14 mouse cellular contexts compared by ENCODE assay signal in the genomic region with DNA sequence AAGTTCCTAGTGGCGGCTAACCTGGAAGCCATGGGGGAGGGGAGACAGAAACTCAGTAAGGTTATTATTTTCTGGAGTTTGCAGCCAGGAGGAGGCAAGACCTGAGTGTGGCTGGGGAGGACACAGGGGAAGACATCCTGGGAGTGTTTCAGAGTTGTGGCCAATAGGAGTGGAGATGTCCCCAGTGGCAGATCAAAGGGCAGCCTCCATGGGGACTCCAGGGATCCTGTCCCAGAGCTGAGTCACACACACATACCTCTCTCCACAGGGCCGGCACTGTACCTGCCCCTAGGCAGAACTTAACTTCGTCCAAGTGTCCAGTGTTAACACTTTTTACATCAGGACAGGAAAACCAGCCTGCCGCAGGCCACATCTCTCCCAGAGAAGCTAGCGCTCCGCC. TPM values are rescaled to one million over a fixed set of nuclear protein-coding genes. Genes with fewer than 3 reads are reported as not detected.
DNase-seq lines count a peak whose midpoint lies in the region; ATAC-seq lines count a peak whose summit lies in the region.
"Had no signal": no experiment of that assay in that cellular context is flagged by ENCODE, and none has a peak within 500 bp of the region (broad histone marks: within the 10 kb centered on the region; RNA-seq: fewer than 3 reads in every experiment).

No protein-coding gene starts in this region.

- H3K27me3 ChIP-seq in heart, embryonic 12.5 days (replicated peaks): no peaks in the 10 kb centered on the region
- no peaks in the 10 kb centered on the region for H3K27me3 ChIP-seq in midbrain, embryonic 12.5 days
- H3K27me3 ChIP-seq in midbrain, embryonic 10.5 days (ENCODE audit: low read depth, poor library complexity, severe bottlenecking): no peaks in the 10 kb centered on the region
- no peaks in the 10 kb centered on the region for H3K27me3 ChIP-seq in liver, embryonic 13.5 days

- H3K4me3 ChIP-seq in heart, embryonic 12.5 days: no peak overlapping the region
- no peak overlapping the region for H3K4me3 ChIP-seq in midbrain, embryonic 12.5 days
- H3K4me3 ChIP-seq in midbrain, embryonic 10.5 days: no peak overlapping the region
- H3K4me3 ChIP-seq in liver, embryonic 13.5 days (replicated peaks): no peak overlapping the region
- H3K4me3 ChIP-seq: megakaryocyte, embryonic 14.5 days had no signal

- H3K4me1 ChIP-seq in heart, embryonic 12.5 days (replicated peaks): peaks cover 82% of the 10 kb centered on the region
- peaks cover 62% of the 10 kb centered on the region for H3K4me1 ChIP-seq in midbrain, embryonic 12.5 days
- peaks cover 75% of the 10 kb centered on the region for H3K4me1 ChIP-seq in midbrain, embryonic 10.5 days
- peaks cover 96% of the 10 kb centered on the region for H3K4me1 ChIP-seq in liver, embryonic 13.5 days (replicated peaks)

- ATAC-seq in heart, embryonic 12.5 days (ENCODE audit: insufficient number of reproducible peaks, low FRiP score): no peak
- no peak for ATAC-seq in midbrain, embryonic 12.5 days (ENCODE audit: low FRiP score, low read depth)
- no peak for ATAC-seq in liver, embryonic 13.5 days (ENCODE audit: low read depth)
- ATAC-seq in megakaryocyte progenitor cell, adult 5-6 weeks (replicated peaks; ENCODE audit: poor library complexity): no peak

- H3K9me3 ChIP-seq in heart, embryonic 12.5 days (replicated peaks): no peaks in the 10 kb centered on the region
- H3K9me3 ChIP-seq in midbrain, embryonic 12.5 days: no peaks in the 10 kb centered on the region
- no peaks in the 10 kb centered on the region for H3K9me3 ChIP-seq in midbrain, embryonic 10.5 days (replicated peaks)
- no peaks in the 10 kb centered on the region for H3K9me3 ChIP-seq in liver, embryonic 13.5 days (replicated peaks)
- H3K9me3 ChIP-seq: megakaryocyte, embryonic 14.5 days had no signal

- H3K27ac ChIP-seq in heart, embryonic 12.5 days (ENCODE audit: poor library complexity, severe bottlenecking): 0 out of 2 replicates have a peak overlapping the region, but pooled peaks have one; percentile 8
- H3K27ac ChIP-seq in midbrain, embryonic 12.5 days (replicated peaks): 0 out of 2 replicates have a peak overlapping the region, but pooled peaks have one; percentile 20
- no peak overlapping the region for H3K27ac ChIP-seq in midbrain, embryonic 10.5 days (replicated peaks)
- peak overlapping the region; percentile 72; the same call in 1 of the 2 replicates for H3K27ac ChIP-seq in liver, embryonic 13.5 days
- H3K27ac ChIP-seq: hindbrain, embryonic 14.5 days had no signal

- H3K9ac ChIP-seq in heart, embryonic 12.5 days: no peak overlapping the region
- no peak overlapping the region for H3K9ac ChIP-seq in midbrain, embryonic 12.5 days (replicated peaks)
- H3K9ac ChIP-seq in liver, embryonic 13.5 days: 0 out of 2 replicates have a peak overlapping the region, but pooled peaks have one; percentile 17
- H3K9ac ChIP-seq: hindbrain, embryonic 14.5 days had no signal

- H3K4me2 ChIP-seq in heart, embryonic 12.5 days: no peak overlapping the region
- no peak overlapping the region for H3K4me2 ChIP-seq in midbrain, embryonic 12.5 days (replicated peaks)
- no peak overlapping the region for H3K4me2 ChIP-seq in liver, embryonic 13.5 days
- H3K4me2 ChIP-seq: hindbrain, embryonic 14.5 days had no signal

- WGBS in heart, embryonic 12.5 days: 60% methylated on average over 6 of the region's 6 CpGs
- 81% methylated on average over 6 of the region's 6 CpGs for WGBS in midbrain, embryonic 12.5 days
- 85% methylated on average over 6 of the region's 6 CpGs for WGBS in midbrain, embryonic 10.5 days
- 78% methylated on average over 6 of the region's 6 CpGs for WGBS in liver, embryonic 13.5 days (ENCODE audit: insufficient replicate concordance)

- no peak for DNase-seq in heart, adult 8-10 months (ENCODE audit: low spot score)
- no peak for DNase-seq in midbrain, embryonic 10.5 days (ENCODE audit: low spot score)
- no peak for DNase-seq in liver, embryonic 13.5 days
- no peak for DNase-seq in cerebellum, adult 11 months
- DNase-seq: cerebellum, adult 18-20 months; left cerebral cortex, postnatal 4 days; right cerebral cortex, postnatal 4 days; thymus, adult 2 months had no signal

- no peaks in the 10 kb centered on the region for H3K36me3 ChIP-seq in heart, embryonic 12.5 days
- H3K36me3 ChIP-seq in midbrain, embryonic 12.5 days: 0 out of 2 replicates have a peak, but pooled peaks cover 4% of the 10 kb centered on the region
- H3K36me3 ChIP-seq in midbrain, embryonic 10.5 days: peaks cover 49% of the 10 kb centered on the region
- peaks cover 15% of the 10 kb centered on the region; the same call in 1 of the 2 replicates for H3K36me3 ChIP-seq in liver, embryonic 13.5 days

RNA-seq across cellular contexts. Expression of gene Cdc42ep4, which starts 16.5 kb away (rescaled TPM):
- 23.2 and 24.3 TPM in 2 replicates for polyA plus RNA-seq in heart, embryonic 12.5 days (2016; fragmentation: Nextera tagmentation; extraction: Ambion mirVana)
- total RNA-seq in heart, adult 8-10 months (2022): 10 to 100 TPM in 3 of 4 experiments, 1 to 10 TPM in 1; 9.7 to 16.5 (median 14.7) TPM
- 102 and 104 TPM in 2 replicates for polyA plus RNA-seq in midbrain, embryonic 12.5 days (2016; fragmentation: Nextera tagmentation; extraction: Ambion mirVana)
- polyA plus RNA-seq in midbrain, embryonic 10.5 days (2016; fragmentation: Nextera tagmentation; extraction: Ambion mirVana): 91.4 and 105 TPM in 2 replicates
- polyA plus RNA-seq in liver, embryonic 13.5 days (2015; fragmentation: Nextera tagmentation; extraction: Ambion mirVana): 17.3 and 18.4 TPM in 2 replicates
- total RNA-seq in megakaryocyte progenitor cell, adult 5-6 weeks (2015): 10.0 and 10.3 TPM in 2 replicates
- 14.5 and 14.7 TPM in 2 replicates for total RNA-seq in megakaryocyte progenitor cell, adult 5-6 weeks (2017)

RNA-seq across cellular contexts. Expression of gene Cpsf4l, which starts 25.3 kb away (rescaled TPM):
- polyA plus RNA-seq in heart, embryonic 12.5 days (2016; fragmentation: Nextera tagmentation; extraction: Ambion mirVana): not detected in 2 replicates
- not detected for total RNA-seq in heart, adult 8-10 months (2022)
- polyA plus RNA-seq in midbrain, embryonic 12.5 days (2016; fragmentation: Nextera tagmentation; extraction: Ambion mirVana): 0.48 and 0.50 TPM in 2 replicates
- polyA plus RNA-seq in midbrain, embryonic 10.5 days (2016; fragmentation: Nextera tagmentation; extraction: Ambion mirVana): 0.37 and 0.51 TPM in 2 replicates
- not detected in 2 replicates for polyA plus RNA-seq in liver, embryonic 13.5 days (2015; fragmentation: Nextera tagmentation; extraction: Ambion mirVana)
- not detected in 2 replicates for total RNA-seq in megakaryocyte progenitor cell, adult 5-6 weeks (2015)
- total RNA-seq in megakaryocyte progenitor cell, adult 5-6 weeks (2017): not detected in 2 replicates
- total RNA-seq: layer of hippocampus, postnatal 10 days; left cerebral cortex, postnatal 4 days had no signal

RNA-seq across cellular contexts. Expression of gene D11Wsu47e, which starts 50.9 kb away (rescaled TPM):
- 19.0 and 20.7 TPM in 2 replicates for polyA plus RNA-seq in heart, embryonic 12.5 days (2016; fragmentation: Nextera tagmentation; extraction: Ambion mirVana)
- total RNA-seq in heart, adult 8-10 months (2022): 1 to 10 TPM; 5.9 to 8.4 (median 6.8) TPM
- 24.3 and 26.2 TPM in 2 replicates for polyA plus RNA-seq in midbrain, embryonic 12.5 days (2016; fragmentation: Nextera tagmentation; extraction: Ambion mirVana)
- polyA plus RNA-seq in midbrain, embryonic 10.5 days (2016; fragmentation: Nextera tagmentation; extraction: Ambion mirVana): 25.0 and 26.4 TPM in 2 replicates
- polyA plus RNA-seq in liver, embryonic 13.5 days (2015; fragmentation: Nextera tagmentation; extraction: Ambion mirVana): 9.5 and 11.0 TPM in 2 replicates
- 8.8 and 10.9 TPM in 2 replicates for total RNA-seq in megakaryocyte progenitor cell, adult 5-6 weeks (2015)
- 16.9 and 17.3 TPM in 2 replicates for total RNA-seq in megakaryocyte progenitor cell, adult 5-6 weeks (2017)

RNA-seq across cellular contexts. Expression of gene Fam104a, which starts 51.2 kb away (rescaled TPM):
- 53.0 and 53.3 TPM in 2 replicates for polyA plus RNA-seq in heart, embryonic 12.5 days (2016; fragmentation: Nextera tagmentation; extraction: Ambion mirVana)
- total RNA-seq in heart, adult 8-10 months (2022): 10 to 100 TPM; 15.0 to 16.7 (median 15.8) TPM
- 49.5 and 50.5 TPM in 2 replicates for polyA plus RNA-seq in midbrain, embryonic 12.5 days (2016; fragmentation: Nextera tagmentation; extraction: Ambion mirVana)
- polyA plus RNA-seq in midbrain, embryonic 10.5 days (2016; fragmentation: Nextera tagmentation; extraction: Ambion mirVana): 60.5 and 60.9 TPM in 2 replicates
- 45.1 and 46.3 TPM in 2 replicates for polyA plus RNA-seq in liver, embryonic 13.5 days (2015; fragmentation: Nextera tagmentation; extraction: Ambion mirVana)
- total RNA-seq in megakaryocyte progenitor cell, adult 5-6 weeks (2015): 12.3 and 13.7 TPM in 2 replicates
- total RNA-seq in megakaryocyte progenitor cell, adult 5-6 weeks (2017): 16.0 and 20.0 TPM in 2 replicates
